Comparison of ENCODE assay signal across 25 mouse cellular contexts in genomic region chr12:12701735-12702134, GRCm38 (mm10).
DNase-seq lines count a peak whose midpoint lies in the region; ATAC-seq and TF ChIP-seq lines count a peak whose summit lies in the region.
"Had no signal": no experiment of that assay in that cellular context is flagged by ENCODE, and none has a peak within 500 bp of the region (broad histone marks: within the 10 kb centered on the region; RNA-seq: fewer than 3 reads in every experiment).

No protein-coding gene starts in this region.

- H3K4me3 ChIP-seq in hindbrain, embryonic 10.5 days, result no peak overlapping the region
- H3K4me3 ChIP-seq in hindbrain, embryonic 13.5 days, result no peak overlapping the region
- H3K4me3 ChIP-seq in midbrain, embryonic 16.5 days (ENCODE audit: low read depth, low read length), result no peak overlapping the region
- no peak overlapping the region for H3K4me3 ChIP-seq in midbrain, embryonic 15.5 days
- no peak overlapping the region for H3K4me3 ChIP-seq in hindbrain, postnatal 0 days (ENCODE audit: low read length)
- H3K4me3 ChIP-seq: embryonic facial prominence, embryonic 12.5 days; embryonic facial prominence, embryonic 15.5 days; forebrain, embryonic 12.5 days; heart, adult 2 months; heart, embryonic 10.5 days; heart, embryonic 13.5 days had no signal

- no peaks in the 10 kb centered on the region for H3K36me3 ChIP-seq in hindbrain, embryonic 10.5 days
- no peaks in the 10 kb centered on the region for H3K36me3 ChIP-seq in hindbrain, embryonic 13.5 days
- H3K36me3 ChIP-seq in midbrain, embryonic 16.5 days (ENCODE audit: control insufficient read depth, insufficient read depth, low read length), result no peaks in the 10 kb centered on the region
- no peaks in the 10 kb centered on the region for H3K36me3 ChIP-seq in midbrain, embryonic 15.5 days (replicated peaks)
- H3K36me3 ChIP-seq in hindbrain, postnatal 0 days (ENCODE audit: insufficient read depth, low read length), result no peaks in the 10 kb centered on the region
- H3K36me3 ChIP-seq: embryonic facial prominence, embryonic 12.5 days; embryonic facial prominence, embryonic 15.5 days; forebrain, embryonic 12.5 days; heart, embryonic 10.5 days; heart, embryonic 13.5 days had no signal

- H3K9ac ChIP-seq in hindbrain, embryonic 13.5 days, result no peak overlapping the region
- no peak overlapping the region for H3K9ac ChIP-seq in midbrain, embryonic 16.5 days (ENCODE audit: low read depth, low read length)
- no peak overlapping the region for H3K9ac ChIP-seq in midbrain, embryonic 15.5 days
- H3K9ac ChIP-seq in hindbrain, postnatal 0 days (replicated peaks; ENCODE audit: low read length), result no peak overlapping the region
- H3K9ac ChIP-seq: embryonic facial prominence, embryonic 12.5 days; embryonic facial prominence, embryonic 15.5 days; forebrain, embryonic 12.5 days; heart, embryonic 13.5 days had no signal

- no peak for DNase-seq in hindbrain, embryonic 10.5 days (ENCODE audit: low spot score)
- DNase-seq in hindbrain, postnatal 0 days (ENCODE audit: low spot score), result peak; percentile 62
- DNase-seq in spleen, postnatal 36 days (ENCODE audit: low spot score in 2 of 2), result no peak
- DNase-seq: adrenal gland, adult 8-10 months; adrenal gland, postnatal 25 days; cerebellum, adult 18-20 months; cerebellum, adult 9-10 months; cerebellum, postnatal 25 days; gastrocnemius, postnatal 10 days; gastrocnemius, postnatal 36 days; heart, adult 2 months; heart, postnatal 14 days; heart, postnatal 4 days; kidney, adult 11 months had no signal

- 74% methylated on average over 3 of the region's 3 CpGs for WGBS in hindbrain, embryonic 10.5 days
- 41% methylated on average over 3 of the region's 3 CpGs for WGBS in hindbrain, embryonic 13.5 days
- WGBS in midbrain, embryonic 16.5 days, result 41% methylated on average over 3 of the region's 3 CpGs
- 47% methylated on average over 3 of the region's 3 CpGs for WGBS in midbrain, embryonic 15.5 days
- WGBS in hindbrain, postnatal 0 days, result 32% methylated on average over 3 of the region's 3 CpGs

- 0 out of 2 replicates have a peak overlapping the region, but pooled peaks have one; percentile 50 for H3K27ac ChIP-seq in hindbrain, embryonic 10.5 days
- H3K27ac ChIP-seq in hindbrain, embryonic 13.5 days, result no peak overlapping the region
- H3K27ac ChIP-seq in midbrain, embryonic 16.5 days (ENCODE audit: low read length), result no peak overlapping the region
- H3K27ac ChIP-seq in midbrain, embryonic 15.5 days, result no peak overlapping the region
- no peak overlapping the region for H3K27ac ChIP-seq in hindbrain, postnatal 0 days
- H3K27ac ChIP-seq: embryonic facial prominence, embryonic 12.5 days; embryonic facial prominence, embryonic 15.5 days; forebrain, embryonic 12.5 days; heart, adult 2 months; heart, embryonic 10.5 days; heart, embryonic 13.5 days had no signal

- TF ChIP-seq CTCF in hindbrain, postnatal 0 days (IDR thresholded peaks at IDR 0.05; ENCODE audit: low read depth), result no peak

- no peaks in the 10 kb centered on the region for H3K27me3 ChIP-seq in hindbrain, embryonic 10.5 days (ENCODE audit: insufficient read depth, poor library complexity, severe bottlenecking)
- H3K27me3 ChIP-seq in hindbrain, embryonic 13.5 days, result no peaks in the 10 kb centered on the region
- no peaks in the 10 kb centered on the region for H3K27me3 ChIP-seq in midbrain, embryonic 16.5 days (ENCODE audit: control insufficient read depth, insufficient read depth, low read depth, low read length)
- no peaks in the 10 kb centered on the region for H3K27me3 ChIP-seq in midbrain, embryonic 15.5 days (replicated peaks)
- no peaks in the 10 kb centered on the region for H3K27me3 ChIP-seq in hindbrain, postnatal 0 days (ENCODE audit: insufficient read depth, low read length)
- H3K27me3 ChIP-seq: embryonic facial prominence, embryonic 12.5 days; embryonic facial prominence, embryonic 15.5 days; heart, embryonic 13.5 days had no signal

- no peak overlapping the region for H3K4me2 ChIP-seq in hindbrain, embryonic 13.5 days
- no peak overlapping the region for H3K4me2 ChIP-seq in midbrain, embryonic 16.5 days (ENCODE audit: low read length)
- H3K4me2 ChIP-seq in midbrain, embryonic 15.5 days, result no peak overlapping the region
- H3K4me2 ChIP-seq in hindbrain, postnatal 0 days (ENCODE audit: low read depth, low read length), result no peak overlapping the region
- H3K4me2 ChIP-seq: embryonic facial prominence, embryonic 12.5 days; embryonic facial prominence, embryonic 15.5 days; forebrain, embryonic 12.5 days; heart, embryonic 13.5 days had no signal

- H3K9me3 ChIP-seq in hindbrain, embryonic 10.5 days, result no peaks in the 10 kb centered on the region
- H3K9me3 ChIP-seq in hindbrain, embryonic 13.5 days, result no peaks in the 10 kb centered on the region
- H3K9me3 ChIP-seq in midbrain, embryonic 16.5 days (replicated peaks; ENCODE audit: control insufficient read depth, low read length, poor library complexity, severe bottlenecking), result no peaks in the 10 kb centered on the region
- no peaks in the 10 kb centered on the region for H3K9me3 ChIP-seq in midbrain, embryonic 15.5 days
- no peaks in the 10 kb centered on the region for H3K9me3 ChIP-seq in hindbrain, postnatal 0 days (ENCODE audit: low read length)
- H3K9me3 ChIP-seq: embryonic facial prominence, embryonic 12.5 days; embryonic facial prominence, embryonic 15.5 days; forebrain, embryonic 12.5 days; heart, embryonic 10.5 days; heart, embryonic 13.5 days had no signal

- ATAC-seq in hindbrain, embryonic 13.5 days (ENCODE audit: low FRiP score), result no peak
- 0 out of 2 replicates have a peak, but pooled peaks have one; percentile 45 for ATAC-seq in midbrain, embryonic 16.5 days
- no peak for ATAC-seq in midbrain, embryonic 15.5 days (replicated peaks)
- ATAC-seq in hindbrain, postnatal 0 days, result peak; percentile 81
- ATAC-seq: activated CD4-positive, CD25-positive, alpha-beta regulatory T cell, adult 4 months; CD4-positive, CD25-positive, alpha-beta regulatory T cell, adult 4 months; forebrain, embryonic 16.5 days had no signal

- no peaks in the 10 kb centered on the region for H3K4me1 ChIP-seq in hindbrain, embryonic 10.5 days (replicated peaks)
- H3K4me1 ChIP-seq in hindbrain, embryonic 13.5 days (replicated peaks), result peaks cover 10% of the 10 kb centered on the region
- no peaks in the 10 kb centered on the region for H3K4me1 ChIP-seq in midbrain, embryonic 16.5 days (ENCODE audit: control insufficient read depth, insufficient read depth, low read length)
- H3K4me1 ChIP-seq in midbrain, embryonic 15.5 days, result peaks cover 3% of the 10 kb centered on the region; the same call in 1 of the 2 replicates
- H3K4me1 ChIP-seq in hindbrain, postnatal 0 days (ENCODE audit: insufficient read depth, low read length), result no peaks in the 10 kb centered on the region
- H3K4me1 ChIP-seq: embryonic facial prominence, embryonic 12.5 days; embryonic facial prominence, embryonic 15.5 days; forebrain, embryonic 12.5 days; heart, embryonic 10.5 days; heart, embryonic 13.5 days had no signal

Comparison
In these comparisons a context has a peak if more than half of its experiments do, and no peak if none do; other contexts are left out.
1. ATAC-seq: peak in midbrain, embryonic 16.5 days (single experiment) and hindbrain, postnatal 0 days (single experiment); none in hindbrain, embryonic 13.5 days (single experiment) and midbrain, embryonic 15.5 days (single experiment).